Mouse (Mus musculus): Measurements from ENCODE around the gene Ssu72. TPM values are rescaled to one million over a fixed set of nuclear protein-coding genes. Genes with fewer than 3 reads are reported as not detected.
A peak's percentile ranks its signal among the peaks of the same experiment; 100 is the strongest.

The Ssu72 gene
- polyA plus RNA-seq (2012; fragmentation: generic; extraction: Trizol) = 92.4 TPM
- long read RNA-seq, experiment 1, transcript Ssu72-202 (4 exons, 874 nt) = minor isoform, 7 of 161 reads
- long read RNA-seq, experiment 1, transcript Ssu72-201 (5 exons, 1,472 nt) = major isoform, 127 of 161 reads
- long read RNA-seq, experiment 1, partial matches to known transcripts = 14 of 161 reads
- long read RNA-seq, experiment 1, other reads (novel, unspliced or antisense) = 9 of 161 reads
- long read RNA-seq, experiment 2, transcript Ssu72-203 (2 exons, 1,555 nt) = minor isoform, 13 of 71 reads
- long read RNA-seq, experiment 2, transcript Ssu72-201 (5 exons, 1,472 nt) = major isoform, 51 of 71 reads
- long read RNA-seq, experiment 2, partial matches to known transcripts = 0 of 71 reads
- long read RNA-seq, experiment 2, other reads (novel, unspliced or antisense) = 5 of 71 reads

DNA sequence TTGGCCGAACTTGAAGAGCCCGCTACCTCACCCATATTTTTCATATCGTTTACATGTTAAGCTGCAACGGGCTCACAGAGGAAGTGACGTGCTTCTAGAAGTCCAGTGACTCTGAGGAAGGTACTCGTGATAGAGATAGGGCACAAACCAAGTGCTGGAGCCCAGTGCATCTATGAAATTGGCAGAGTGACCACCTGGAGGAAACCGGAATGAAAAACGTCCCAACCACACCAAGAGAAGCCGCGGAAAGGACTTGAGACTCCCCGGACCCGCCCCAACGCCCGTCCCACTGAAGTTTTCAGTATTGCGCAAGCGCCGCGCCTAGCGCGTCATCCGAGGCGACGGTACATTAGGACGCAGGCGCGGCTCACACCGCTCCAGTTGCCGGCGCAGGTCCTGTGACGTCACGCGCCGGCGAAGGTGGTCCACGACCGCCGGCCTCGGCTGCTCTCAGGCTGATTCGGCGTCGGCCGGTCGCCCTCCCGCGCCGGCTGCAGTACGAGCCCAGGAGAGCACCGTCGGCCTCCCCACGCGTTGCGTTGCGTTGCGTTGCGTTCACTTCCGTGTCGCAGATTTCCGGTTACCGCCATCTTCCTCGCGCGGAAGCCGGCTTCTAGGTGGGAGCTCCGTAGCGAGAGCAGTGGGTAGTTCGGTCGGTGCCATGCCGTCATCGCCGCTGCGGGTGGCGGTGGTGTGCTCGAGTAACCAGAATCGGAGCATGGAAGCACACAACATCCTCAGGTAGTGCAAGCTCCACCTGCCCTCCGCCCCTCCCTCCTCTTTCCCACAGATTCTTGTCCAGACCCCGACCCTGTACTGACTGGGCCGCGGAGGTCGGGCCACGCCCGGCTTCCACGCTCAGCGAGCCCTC lies at the start of gene Ssu72:
TSS of gene Ssu72 (plus strand) at position 80 of the 871 bp plus-strand sequence.
- Histone ChIP-seq H3K79me3 (ENCODE audit: low read depth) (peaks cover 48% of the 10 kb centered on the region), H3K4me3 (ENCODE audit: insufficient read depth, poor library complexity, severe bottlenecking) (peak within 1 kb of the TSS; percentile 94), H3K36me3 (ENCODE audit: control insufficient read depth, insufficient read depth) (no peaks in the 10 kb centered on the region), H3K79me2 (ENCODE audit: control insufficient read depth, insufficient read depth) (peaks cover 50% of the 10 kb centered on the region), H3K27me3 (ENCODE audit: control insufficient read depth, insufficient read depth, insufficient read length) (no peaks in the 10 kb centered on the region), H3ac (ENCODE audit: control insufficient read depth, insufficient read length, low read depth) (peak within 1 kb of the TSS; percentile 85)
- TF ChIP-seq CTCF (IDR thresholded peaks at IDR 0.05; ENCODE audit: control insufficient read depth, insufficient read depth, insufficient read length) (no peak), MYOG (IDR thresholded peaks at IDR 0.05; ENCODE audit: control insufficient read depth, extremely low read depth, insufficient read length) (no peak), CEBPB (IDR thresholded peaks at IDR 0.05; ENCODE audit: low read depth) (peak; percentile 98), MYOD1 (IDR thresholded peaks at IDR 0.05; ENCODE audit: control insufficient read depth, insufficient read length, low read depth) (no peak), FOSL1 (IDR thresholded peaks at IDR 0.05; ENCODE audit: insufficient read depth, low read length, poor library complexity, severe bottlenecking) (no peak), USF1 (IDR thresholded peaks at IDR 0.05; ENCODE audit: low read depth) (no peak), MAX (IDR thresholded peaks at IDR 0.05) (no peak)

DNA sequence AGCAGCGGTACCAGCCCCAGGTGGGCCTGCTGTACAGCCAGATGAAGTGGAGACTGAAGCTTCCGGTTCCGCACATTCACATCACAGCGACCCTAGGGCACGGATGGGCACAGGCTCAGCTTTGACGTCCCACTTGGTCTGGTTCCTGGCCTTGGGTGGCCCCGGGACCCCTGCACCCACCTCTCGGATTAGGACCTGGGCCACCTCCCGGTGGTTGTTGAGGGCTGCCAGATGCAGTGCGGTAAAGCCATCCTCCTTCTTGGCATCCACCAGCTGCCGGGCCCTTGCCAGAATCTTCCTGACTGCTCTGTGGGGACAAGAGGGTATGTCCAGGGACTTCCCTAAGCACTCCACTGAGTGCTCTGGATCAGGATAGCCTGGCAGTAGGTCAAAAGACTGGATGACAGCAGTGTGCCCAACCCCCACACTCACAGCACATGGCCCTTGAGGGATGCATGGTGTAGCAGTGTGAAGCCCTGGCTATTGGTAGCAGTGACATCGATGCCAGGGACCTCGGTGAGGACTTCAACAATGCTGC lies 48.3 kb upstream of the Ssu72 start:
- H3ac ChIP-seq (ENCODE audit: control insufficient read depth, insufficient read length, low read depth) = no peak overlapping the region
- H3K79me3 ChIP-seq (ENCODE audit: low read depth) = no peaks in the 10 kb centered on the region
- H3K27me3 ChIP-seq (ENCODE audit: control insufficient read depth, insufficient read depth, insufficient read length) = no peaks in the 10 kb centered on the region
- H3K36me3 ChIP-seq (ENCODE audit: control insufficient read depth, insufficient read depth) = peaks cover 5% of the 10 kb centered on the region
- no peaks in the 10 kb centered on the region for H3K79me2 ChIP-seq (ENCODE audit: control insufficient read depth, insufficient read depth)
- no peak overlapping the region for H3K4me3 ChIP-seq (ENCODE audit: insufficient read depth, poor library complexity, severe bottlenecking)
- TF ChIP-seq MYOG (IDR thresholded peaks at IDR 0.05; ENCODE audit: control insufficient read depth, extremely low read depth, insufficient read length) (no peak), CTCF (IDR thresholded peaks at IDR 0.05; ENCODE audit: control insufficient read depth, insufficient read depth, insufficient read length) (no peak), USF1 (IDR thresholded peaks at IDR 0.05; ENCODE audit: low read depth) (no peak)

DNA sequence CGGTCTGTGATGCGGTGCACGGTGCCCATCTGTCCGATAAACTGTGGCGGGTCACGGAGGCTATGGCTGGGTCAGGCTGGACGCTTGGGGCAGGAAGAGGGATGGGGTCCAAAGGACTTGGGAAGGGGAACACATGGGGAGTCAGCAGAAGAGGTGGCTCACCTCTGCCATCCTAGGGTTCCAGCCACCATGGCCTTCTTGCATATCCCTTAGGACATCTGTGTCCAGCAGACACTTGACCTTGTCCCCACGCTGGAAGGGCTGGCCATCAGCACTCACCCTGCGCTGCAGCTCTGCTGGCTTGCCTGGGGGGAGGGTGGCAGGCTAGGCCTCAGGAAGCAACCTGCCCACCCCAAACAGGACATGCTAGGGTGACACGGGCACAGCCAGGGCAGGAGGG lies 45.6 kb upstream of the Ssu72 start:
- Histone ChIP-seq H3K27me3 (ENCODE audit: control insufficient read depth, insufficient read depth, insufficient read length) (no peaks in the 10 kb centered on the region), H3K79me3 (ENCODE audit: low read depth) (no peaks in the 10 kb centered on the region), H3K79me2 (ENCODE audit: control insufficient read depth, insufficient read depth) (no peaks in the 10 kb centered on the region), H3K36me3 (ENCODE audit: control insufficient read depth, insufficient read depth) (no peaks in the 10 kb centered on the region), H3K4me3 (ENCODE audit: insufficient read depth, poor library complexity, severe bottlenecking) (no peak overlapping the region), H3ac (ENCODE audit: control insufficient read depth, insufficient read length, low read depth) (no peak overlapping the region)
- TF ChIP-seq CEBPB (IDR thresholded peaks at IDR 0.05; ENCODE audit: low read depth) = no peak
- TF ChIP-seq FOSL1 (IDR thresholded peaks at IDR 0.05; ENCODE audit: insufficient read depth, low read length, poor library complexity, severe bottlenecking) = no peak
- no peak for TF ChIP-seq MYOD1 (IDR thresholded peaks at IDR 0.05; ENCODE audit: control insufficient read depth, insufficient read length, low read depth)
- TF ChIP-seq USF1 (IDR thresholded peaks at IDR 0.05; ENCODE audit: low read depth) = no peak
- TF ChIP-seq MYOG (IDR thresholded peaks at IDR 0.05; ENCODE audit: control insufficient read depth, extremely low read depth, insufficient read length) = no peak
- no peak for TF ChIP-seq MAX (IDR thresholded peaks at IDR 0.05)
- no peak for TF ChIP-seq CTCF (IDR thresholded peaks at IDR 0.05; ENCODE audit: control insufficient read depth, insufficient read depth, insufficient read length)

DNA sequence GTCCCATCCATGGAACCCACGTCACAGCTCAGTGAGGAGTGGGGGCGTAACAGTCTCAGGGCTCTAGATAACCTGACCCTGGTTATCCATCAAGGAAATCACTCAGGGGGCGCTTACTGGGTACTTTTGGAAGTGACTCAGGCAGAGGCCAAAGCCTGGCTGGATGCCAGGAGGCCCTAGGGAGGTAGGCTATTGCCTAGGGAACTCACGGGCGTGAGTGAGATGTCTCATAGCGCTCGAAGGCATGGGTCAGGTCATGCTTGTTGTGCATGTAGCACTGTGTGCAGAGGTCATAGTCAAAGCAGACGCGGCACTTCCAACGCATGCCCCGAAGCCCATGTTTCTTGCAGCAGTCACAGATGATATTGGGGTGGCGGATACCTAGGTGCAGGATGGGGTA lies 44.0 kb upstream of the Ssu72 start:
- Histone ChIP-seq H3K36me3 (ENCODE audit: control insufficient read depth, insufficient read depth) (no peaks in the 10 kb centered on the region), H3K27me3 (ENCODE audit: control insufficient read depth, insufficient read depth, insufficient read length) (no peaks in the 10 kb centered on the region), H3K79me3 (ENCODE audit: low read depth) (no peaks in the 10 kb centered on the region), H3ac (ENCODE audit: control insufficient read depth, insufficient read length, low read depth) (no peak overlapping the region), H3K79me2 (ENCODE audit: control insufficient read depth, insufficient read depth) (no peaks in the 10 kb centered on the region), H3K4me3 (ENCODE audit: insufficient read depth, poor library complexity, severe bottlenecking) (no peak overlapping the region)
- TF ChIP-seq MYOD1 (IDR thresholded peaks at IDR 0.05; ENCODE audit: control insufficient read depth, insufficient read length, low read depth) (no peak), MAX (IDR thresholded peaks at IDR 0.05) (no peak), USF1 (IDR thresholded peaks at IDR 0.05; ENCODE audit: low read depth) (no peak), CTCF (IDR thresholded peaks at IDR 0.05; ENCODE audit: control insufficient read depth, insufficient read depth, insufficient read length) (no peak), FOSL1 (IDR thresholded peaks at IDR 0.05; ENCODE audit: insufficient read depth, low read length, poor library complexity, severe bottlenecking) (no peak), MYOG (IDR thresholded peaks at IDR 0.05; ENCODE audit: control insufficient read depth, extremely low read depth, insufficient read length) (no peak)

GRCm38 (mm10) chr4:155666903-155667302 lies 37.7 kb upstream of the Ssu72 start:
- TF ChIP-seq MAX (IDR thresholded peaks at IDR 0.05) (no peak), MYOG (IDR thresholded peaks at IDR 0.05; ENCODE audit: control insufficient read depth, extremely low read depth, insufficient read length) (no peak), FOSL1 (IDR thresholded peaks at IDR 0.05; ENCODE audit: insufficient read depth, low read length, poor library complexity, severe bottlenecking) (no peak), USF1 (IDR thresholded peaks at IDR 0.05; ENCODE audit: low read depth) (no peak), CEBPB (IDR thresholded peaks at IDR 0.05; ENCODE audit: low read depth) (no peak), CTCF (IDR thresholded peaks at IDR 0.05; ENCODE audit: control insufficient read depth, insufficient read depth, insufficient read length) (no peak), MYOD1 (IDR thresholded peaks at IDR 0.05; ENCODE audit: control insufficient read depth, insufficient read length, low read depth) (no peak)
- no peak overlapping the region for H3K4me3 ChIP-seq (ENCODE audit: insufficient read depth, poor library complexity, severe bottlenecking)

More at GRCm38 (mm10) chr4:155666903-155667302, 37.7 kb upstream of the Ssu72 start:
- Histone ChIP-seq H3K79me2 (ENCODE audit: control insufficient read depth, insufficient read depth) (no peaks in the 10 kb centered on the region), H3ac (ENCODE audit: control insufficient read depth, insufficient read length, low read depth) (no peak overlapping the region), H3K36me3 (ENCODE audit: control insufficient read depth, insufficient read depth) (no peaks in the 10 kb centered on the region), H3K79me3 (ENCODE audit: low read depth) (no peaks in the 10 kb centered on the region), H3K27me3 (ENCODE audit: control insufficient read depth, insufficient read depth, insufficient read length) (no peaks in the 10 kb centered on the region)
